Mouse (Mus musculus): ENCODE measurements at regions not wholly inside any gene's neighbourhood (a gene's known extent, or its start where the extent isn't known, plus 50 kb on each side); places are given as distances from the start of the nearest gene placed in this dataset.

- peak; percentile 53 for TF ChIP-seq CTCF (conservative IDR thresholded peaks at IDR 0.05; ENCODE audit: low read length)
- no peak for TF ChIP-seq NANOG (IDR thresholded peaks at IDR 0.05; ENCODE audit: borderline replicate concordance, low read length)
Measured at GRCm38 (mm10) chr2:108690091-108690490, 590.4 kb upstream of the Kif18a start.

All from E14TG2a.4 (cell line).